Mouse (Mus musculus): ENCODE measurements around the gene Sgsm2. TPM values are rescaled to one million over a fixed set of nuclear protein-coding genes. Genes with fewer than 3 reads are reported as not detected.

Sgsm2 gene
- polyA plus RNA-seq, 1 experiment = 29.0 TPM

DNA sequence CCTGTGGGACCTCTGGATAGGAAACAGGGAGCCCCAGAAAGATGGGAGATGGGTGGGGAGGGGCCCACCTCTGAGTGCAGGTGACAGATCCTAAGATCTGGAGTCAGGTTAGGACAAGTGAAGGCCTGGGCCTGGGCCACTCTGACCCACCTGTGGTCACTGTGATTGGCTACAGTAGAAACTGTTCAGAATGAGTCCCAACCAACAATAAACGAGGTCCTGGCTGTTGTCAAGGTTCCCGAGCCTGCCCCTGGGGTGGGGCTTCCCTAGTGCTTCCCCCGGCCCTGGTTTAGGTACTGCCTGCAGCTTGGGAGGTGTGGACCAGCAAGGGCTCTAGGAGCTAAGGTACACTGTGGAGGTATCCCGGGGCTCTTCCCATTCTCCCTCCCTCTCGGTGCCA lies 53.1 kb downstream of the Sgsm2 start:
- peaks cover 48% of the 10 kb centered on the region for H3K4me1 ChIP-seq (ENCODE audit: control insufficient read depth, insufficient read depth, low read length)
- WGBS = 52% methylated on average over 5 of the region's 5 CpGs
- H3K27ac ChIP-seq (ENCODE audit: insufficient read depth, low read length) = peak overlapping the region; percentile 44; the same call in 1 of the 2 replicates
- no peak overlapping the region for H3K4me3 ChIP-seq (replicated peaks; ENCODE audit: insufficient read depth, low read depth, low read length)
- TF ChIP-seq POLR2A (IDR thresholded peaks at IDR 0.05; ENCODE audit: borderline replicate concordance, insufficient read depth, low read length) = no peak
- no peak for TF ChIP-seq CTCF (IDR thresholded peaks at IDR 0.05; ENCODE audit: borderline replicate concordance, insufficient read depth, low read depth, low read length)
- H3K27me3 ChIP-seq (ENCODE audit: control insufficient read depth, insufficient read depth, low read length) = no peaks in the 10 kb centered on the region
- no peak for DNase-seq

- Histone ChIP-seq H3K4me1 (ENCODE audit: control insufficient read depth, insufficient read depth, low read length) (peaks cover 47% of the 10 kb centered on the region), H3K27me3 (ENCODE audit: control insufficient read depth, insufficient read depth, low read length) (no peaks in the 10 kb centered on the region), H3K27ac (ENCODE audit: insufficient read depth, low read length) (peak overlapping the region; percentile 44; the same call in 1 of the 2 replicates), H3K4me3 (replicated peaks; ENCODE audit: insufficient read depth, low read depth, low read length) (no peak overlapping the region)
- DNase-seq = peak; percentile 48 to 65
- TF ChIP-seq POLR2A (IDR thresholded peaks at IDR 0.05; ENCODE audit: borderline replicate concordance, insufficient read depth, low read length) = no peak
- no peak for TF ChIP-seq CTCF (IDR thresholded peaks at IDR 0.05; ENCODE audit: borderline replicate concordance, insufficient read depth, low read depth, low read length)
- WGBS = 3% methylated on average over 2 of the region's 2 CpGs
These were observed 53.5 kb downstream of the Sgsm2 start for GRCm38 (mm10) chr11:74843435-74843714.

DNA sequence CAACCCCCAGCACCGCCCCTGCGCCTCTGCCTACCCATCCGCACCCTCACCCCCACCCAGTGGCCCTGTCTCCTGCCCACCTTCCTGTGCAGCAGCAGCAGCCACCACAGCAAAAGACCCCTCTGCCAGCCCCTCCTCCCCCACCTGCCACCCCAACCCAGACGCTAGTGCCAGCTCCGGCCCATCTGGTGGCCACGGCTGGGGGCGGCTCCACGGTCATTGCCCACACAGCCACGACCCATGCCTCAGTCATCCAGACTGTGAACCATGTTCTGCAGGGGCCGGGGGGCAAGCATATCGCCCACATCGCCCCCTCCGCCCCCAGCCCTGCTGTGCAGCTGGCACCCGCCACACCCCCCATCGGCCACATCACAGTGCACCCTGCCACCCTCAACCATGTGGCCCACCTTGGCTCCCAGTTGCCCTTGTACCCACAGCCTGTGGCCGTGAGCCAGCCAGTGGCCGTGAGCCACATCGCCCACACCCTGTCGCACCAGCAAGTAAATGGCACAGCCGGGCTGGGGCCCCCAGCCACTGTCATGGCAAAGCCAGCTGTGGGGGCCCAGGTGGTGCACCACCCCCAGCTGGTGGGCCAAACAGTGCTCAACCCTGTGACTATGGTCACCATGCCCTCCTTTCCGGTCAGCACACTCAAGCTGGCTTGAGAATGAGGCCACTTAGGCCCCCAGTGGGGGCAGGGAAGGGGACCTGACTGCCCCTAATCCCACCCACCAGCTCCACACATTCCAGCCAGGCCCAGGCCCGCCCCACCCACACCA lies 54.0 kb downstream of the Sgsm2 start:
- no peak for TF ChIP-seq POLR2A (IDR thresholded peaks at IDR 0.05; ENCODE audit: borderline replicate concordance, insufficient read depth, low read length)
- TF ChIP-seq CTCF (IDR thresholded peaks at IDR 0.05; ENCODE audit: borderline replicate concordance, insufficient read depth, low read depth, low read length) = no peak
- DNase-seq = peak in 1 of 2 experiments; percentile 45
- H3K27ac ChIP-seq (ENCODE audit: insufficient read depth, low read length) = 0 out of 2 replicates have a peak overlapping the region, but pooled peaks have one; percentile 3
- peaks cover 42% of the 10 kb centered on the region for H3K4me1 ChIP-seq (ENCODE audit: control insufficient read depth, insufficient read depth, low read length)
- 27% methylated on average over 22 of the region's 22 CpGs for WGBS
- no peak overlapping the region for H3K4me3 ChIP-seq (replicated peaks; ENCODE audit: insufficient read depth, low read depth, low read length)
- H3K27me3 ChIP-seq (ENCODE audit: control insufficient read depth, insufficient read depth, low read length) = no peaks in the 10 kb centered on the region

DNA sequence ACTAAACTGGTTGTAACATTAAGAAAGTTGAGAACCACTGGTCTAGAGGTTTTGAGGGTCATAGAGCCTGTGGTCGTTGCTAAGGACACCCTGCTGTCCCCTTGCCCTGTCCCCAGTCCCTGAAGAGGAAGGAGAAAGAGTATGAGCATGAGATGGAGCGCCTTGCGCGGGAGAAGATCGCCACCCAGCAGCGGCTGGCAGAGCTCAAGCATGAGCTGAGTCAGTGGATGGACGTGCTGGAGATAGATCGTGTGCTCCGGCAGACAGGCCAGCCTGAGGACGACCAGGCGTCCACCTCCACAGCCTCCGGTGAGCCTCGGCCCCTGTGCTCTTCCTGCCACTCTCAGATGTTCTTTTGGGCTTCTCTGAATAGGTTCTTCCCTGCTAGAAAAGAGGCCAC lies 54.8 kb downstream of the Sgsm2 start:
- DNase-seq = peak in 1 of 2 experiments; percentile 47
- Histone ChIP-seq H3K27ac (ENCODE audit: insufficient read depth, low read length) (no peak overlapping the region), H3K27me3 (ENCODE audit: control insufficient read depth, insufficient read depth, low read length) (no peaks in the 10 kb centered on the region), H3K4me1 (ENCODE audit: control insufficient read depth, insufficient read depth, low read length) (peaks cover 48% of the 10 kb centered on the region), H3K4me3 (replicated peaks; ENCODE audit: insufficient read depth, low read depth, low read length) (no peak overlapping the region)
- WGBS = 26% methylated on average over 13 of the region's 13 CpGs
- TF ChIP-seq CTCF (IDR thresholded peaks at IDR 0.05; ENCODE audit: borderline replicate concordance, insufficient read depth, low read depth, low read length) = no peak
- no peak for TF ChIP-seq POLR2A (IDR thresholded peaks at IDR 0.05; ENCODE audit: borderline replicate concordance, insufficient read depth, low read length)

DNA sequence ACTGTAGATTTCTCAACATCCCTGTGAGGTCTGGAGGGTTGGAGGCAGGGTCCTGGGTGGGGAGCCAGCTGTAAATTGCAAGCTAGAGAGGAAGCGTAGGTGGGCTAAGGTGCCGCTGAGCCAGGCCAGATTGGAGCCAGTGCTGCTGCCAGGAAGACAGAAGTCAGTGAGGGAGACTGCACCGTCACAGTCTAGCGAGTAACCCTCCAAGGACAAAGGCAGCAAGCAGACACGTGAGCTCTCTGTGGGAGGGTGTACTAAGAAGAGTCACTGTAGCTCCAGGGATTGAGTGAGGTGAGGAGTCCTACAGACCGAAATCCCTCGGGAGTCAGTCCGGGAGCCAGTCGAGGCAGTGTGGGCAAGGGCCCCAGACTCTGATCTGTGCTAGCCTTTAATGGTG lies 55.5 kb downstream of the Sgsm2 start:
- Histone ChIP-seq H3K4me3 (replicated peaks; ENCODE audit: insufficient read depth, low read depth, low read length) (no peak overlapping the region), H3K4me1 (ENCODE audit: control insufficient read depth, insufficient read depth, low read length) (peaks cover 53% of the 10 kb centered on the region), H3K27ac (ENCODE audit: insufficient read depth, low read length) (peak overlapping the region; percentile 23; the same call in 1 of the 2 replicates), H3K27me3 (ENCODE audit: control insufficient read depth, insufficient read depth, low read length) (no peaks in the 10 kb centered on the region)
- WGBS = 27% methylated on average over 9 of the region's 9 CpGs
- TF ChIP-seq POLR2A (IDR thresholded peaks at IDR 0.05; ENCODE audit: borderline replicate concordance, insufficient read depth, low read length) (no peak), CTCF (IDR thresholded peaks at IDR 0.05; ENCODE audit: borderline replicate concordance, insufficient read depth, low read depth, low read length) (no peak)
- DNase-seq = peak; percentile 50 to 55

GRCm38 (mm10) chr11:74840739-74841138 lies 56.1 kb downstream of the Sgsm2 start:
- no peak overlapping the region for H3K27ac ChIP-seq (ENCODE audit: insufficient read depth, low read length)
- H3K27me3 ChIP-seq (ENCODE audit: control insufficient read depth, insufficient read depth, low read length) = no peaks in the 10 kb centered on the region
- TF ChIP-seq POLR2A (IDR thresholded peaks at IDR 0.05; ENCODE audit: borderline replicate concordance, insufficient read depth, low read length) (no peak), CTCF (IDR thresholded peaks at IDR 0.05; ENCODE audit: borderline replicate concordance, insufficient read depth, low read depth, low read length) (no peak)
- DNase-seq = peak in 1 of 2 experiments; percentile 10
- no peak overlapping the region for H3K4me3 ChIP-seq (replicated peaks; ENCODE audit: insufficient read depth, low read depth, low read length)
- 81% methylated on average over 8 of the region's 8 CpGs for WGBS
- peaks cover 59% of the 10 kb centered on the region for H3K4me1 ChIP-seq (ENCODE audit: control insufficient read depth, insufficient read depth, low read length)

- peak in 1 of 2 experiments; percentile 23 for DNase-seq
- WGBS = 87% methylated on average over 19 of the region's 19 CpGs
These were observed 56.8 kb downstream of the Sgsm2 start for GRCm38 (mm10) chr11:74839860-74840715.

More at GRCm38 (mm10) chr11:74839860-74840715, 56.8 kb downstream of the Sgsm2 start:
- H3K4me1 ChIP-seq (ENCODE audit: control insufficient read depth, insufficient read depth, low read length) = peaks cover 62% of the 10 kb centered on the region
- H3K4me3 ChIP-seq (replicated peaks; ENCODE audit: insufficient read depth, low read depth, low read length) = no peak overlapping the region
- H3K27ac ChIP-seq (ENCODE audit: insufficient read depth, low read length) = no peak overlapping the region
- TF ChIP-seq CTCF (IDR thresholded peaks at IDR 0.05; ENCODE audit: borderline replicate concordance, insufficient read depth, low read depth, low read length) = no peak
- TF ChIP-seq POLR2A (IDR thresholded peaks at IDR 0.05; ENCODE audit: borderline replicate concordance, insufficient read depth, low read length) = no peak
- no peaks in the 10 kb centered on the region for H3K27me3 ChIP-seq (ENCODE audit: control insufficient read depth, insufficient read depth, low read length)
